Comparison of ENCODE assay signal across 23 mouse cellular contexts in the genomic region with DNA sequence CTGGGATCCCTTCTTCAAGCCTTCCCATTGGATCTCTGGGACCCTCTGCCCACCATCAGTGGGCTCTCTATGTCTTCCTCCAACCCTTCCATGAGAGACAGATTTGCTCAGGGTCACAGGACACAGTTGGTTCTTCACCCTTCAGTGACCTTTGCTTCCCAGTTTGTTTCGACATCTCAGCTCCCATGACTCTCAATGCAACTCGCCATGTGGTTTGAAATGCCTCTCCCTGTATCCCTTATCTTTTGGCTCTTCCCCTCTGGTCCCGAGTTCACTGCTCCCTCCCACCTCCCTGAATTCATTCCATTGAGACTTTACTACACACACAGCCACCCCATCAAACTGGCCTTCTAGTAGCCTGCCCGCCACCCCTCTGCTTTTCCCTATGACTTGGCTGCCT.
"Had no signal": no experiment of that assay in that cellular context is flagged by ENCODE, and none has a peak within 500 bp of the region (broad histone marks: within the 10 kb centered on the region; RNA-seq: fewer than 3 reads in every experiment).

No protein-coding gene starts in this region.

- H3K36me3 ChIP-seq: limb, embryonic 10.5 days; limb, embryonic 13.5 days; liver, embryonic 13.5 days; midbrain, embryonic 12.5 days; midbrain, embryonic 15.5 days; neural tube, embryonic 12.5 days; neural tube, embryonic 15.5 days had no signal

- H3K9me3 ChIP-seq: limb, embryonic 10.5 days; limb, embryonic 13.5 days; liver, embryonic 13.5 days; midbrain, embryonic 12.5 days; midbrain, embryonic 15.5 days; neural tube, embryonic 12.5 days; neural tube, embryonic 15.5 days had no signal

- H3K4me1 ChIP-seq: limb, embryonic 10.5 days; limb, embryonic 13.5 days; liver, embryonic 13.5 days; midbrain, embryonic 12.5 days; midbrain, embryonic 15.5 days; neural tube, embryonic 12.5 days; neural tube, embryonic 15.5 days had no signal

- DNase-seq: kidney, adult 2 months; kidney, postnatal 25 days; layer of hippocampus, adult 9-11 months; liver, embryonic 13.5 days; lung, adult 2 months; lung, postnatal 14 days; right cerebral cortex, adult 18-20 months; right cerebral cortex, postnatal 14 days; right cerebral cortex, postnatal 4 days; thymus, adult 2 months; thymus, postnatal 14 days; thymus, postnatal 4 days had no signal

- H3K27me3 ChIP-seq: limb, embryonic 13.5 days; liver, embryonic 13.5 days; midbrain, embryonic 12.5 days; midbrain, embryonic 15.5 days; neural tube, embryonic 12.5 days; neural tube, embryonic 15.5 days had no signal

- H3K4me2 ChIP-seq: limb, embryonic 13.5 days; liver, embryonic 13.5 days; midbrain, embryonic 12.5 days; midbrain, embryonic 15.5 days; neural tube, embryonic 12.5 days; neural tube, embryonic 15.5 days had no signal

- H3K27ac ChIP-seq: kidney, postnatal 0 days; layer of hippocampus, adult 2 months; limb, embryonic 10.5 days; limb, embryonic 13.5 days; liver, embryonic 13.5 days; macrophage; midbrain, embryonic 12.5 days; midbrain, embryonic 15.5 days; neural tube, embryonic 12.5 days; neural tube, embryonic 15.5 days; stomach, postnatal 0 days had no signal

- H3K4me3 ChIP-seq: layer of hippocampus, adult 2 months; limb, embryonic 10.5 days; limb, embryonic 13.5 days; liver, embryonic 13.5 days; midbrain, embryonic 12.5 days; midbrain, embryonic 15.5 days; neural tube, embryonic 12.5 days; neural tube, embryonic 15.5 days had no signal

- ATAC-seq: intestine, postnatal 0 days; midbrain, embryonic 15.5 days had no signal

- H3K9ac ChIP-seq: limb, embryonic 13.5 days; liver, embryonic 13.5 days; midbrain, embryonic 12.5 days; midbrain, embryonic 15.5 days; neural tube, embryonic 12.5 days; neural tube, embryonic 15.5 days had no signal
